Mouse (Mus musculus): Measurements from ENCODE around the gene Snapc4.

DNA sequence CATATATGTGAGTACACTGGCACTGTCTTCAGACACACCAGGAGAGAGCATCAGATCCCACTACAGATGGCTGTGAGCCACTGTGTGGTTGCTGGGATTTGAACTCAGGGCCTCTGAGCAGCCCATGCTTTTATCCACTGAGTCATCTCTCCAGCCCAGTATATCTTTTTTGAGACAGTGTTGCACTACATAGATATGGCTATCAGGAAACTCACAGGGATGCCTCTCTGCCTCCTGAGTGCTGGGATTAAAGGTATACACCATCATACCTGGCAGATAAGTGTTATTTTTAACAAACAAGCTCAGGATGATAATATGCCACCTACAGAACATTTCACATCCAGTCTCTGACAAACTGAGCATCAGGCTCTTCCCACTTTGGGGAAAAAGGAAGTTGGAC is 36.6 kb upstream of the Snapc4 start:
- TF ChIP-seq POLR2A (IDR thresholded peaks at IDR 0.05; ENCODE audit: borderline replicate concordance, insufficient read depth, low read length) (no peak), CTCF (IDR thresholded peaks at IDR 0.05; ENCODE audit: borderline replicate concordance, insufficient read depth, low read depth, low read length) (no peak)
